ENCODE assay signal across 19 mouse cellular contexts in the genomic region with DNA sequence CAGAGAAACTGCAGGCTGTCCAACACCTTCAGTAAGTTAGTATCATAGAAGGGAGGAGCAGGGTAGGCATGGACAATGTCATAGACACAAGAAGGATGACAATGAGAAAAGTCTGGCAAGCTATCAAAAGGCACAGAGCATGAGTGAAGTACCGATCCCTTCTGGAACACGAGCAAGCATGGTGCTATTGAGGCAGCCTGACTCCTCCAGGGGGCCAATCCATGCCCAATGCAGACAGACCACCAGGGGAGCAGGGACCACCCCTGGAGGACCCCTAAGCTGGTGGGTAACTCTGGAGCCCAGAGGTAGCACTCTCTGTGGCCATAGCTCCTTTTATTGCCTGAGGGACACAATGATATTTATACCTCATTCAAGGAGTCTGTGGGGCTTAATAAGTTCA. TPM values are rescaled to one million over a fixed set of nuclear protein-coding genes. Genes with fewer than 3 reads are reported as not detected.
DNase-seq lines count a peak whose midpoint lies in the region; ATAC-seq and TF ChIP-seq lines count a peak whose summit lies in the region.
"Had no signal": no experiment of that assay in that cellular context is flagged by ENCODE, and none has a peak within 500 bp of the region (broad histone marks: within the 10 kb centered on the region; RNA-seq: fewer than 3 reads in every experiment).

No protein-coding gene starts in this region.

- no peak overlapping the region for H3K4me2 ChIP-seq in kidney, embryonic 16.5 days (replicated peaks; ENCODE audit: low read depth, low read length)
- no peak overlapping the region for H3K4me2 ChIP-seq in lung, postnatal 0 days (replicated peaks; ENCODE audit: low read depth, low read length)
- H3K4me2 ChIP-seq in liver, embryonic 14.5 days (ENCODE audit: low read depth), result no peak overlapping the region
- H3K4me2 ChIP-seq: forebrain, embryonic 13.5 days; hindbrain, embryonic 15.5 days; midbrain, embryonic 13.5 days; neural tube, embryonic 13.5 days had no signal

- WGBS in kidney, embryonic 16.5 days, result 72% methylated on average over 2 of the region's 2 CpGs
- 54% methylated on average over 2 of the region's 2 CpGs for WGBS in lung, postnatal 0 days
- WGBS in liver, embryonic 14.5 days (ENCODE audit: insufficient replicate concordance), result 18% methylated on average over 2 of the region's 2 CpGs

- TF ChIP-seq CTCF in lung, postnatal 0 days (IDR thresholded peaks at IDR 0.05), result 0 out of 2 replicates have a peak, but pooled peaks have one; percentile 9
- no peak for TF ChIP-seq CTCF in liver, embryonic 14.5 days (IDR thresholded peaks at IDR 0.05; ENCODE audit: low read depth)

- H3K4me1 ChIP-seq in kidney, embryonic 16.5 days (ENCODE audit: insufficient read depth, low read length), result peaks cover 24% of the 10 kb centered on the region; the same call in 1 of the 2 replicates
- peaks cover 8% of the 10 kb centered on the region; the same call in 1 of the 2 replicates for H3K4me1 ChIP-seq in lung, postnatal 0 days (ENCODE audit: insufficient read depth, low read depth, low read length)
- peaks cover 59 to 61% of the 10 kb centered on the region in 2 experiments for H3K4me1 ChIP-seq in liver, embryonic 14.5 days (replicated peaks; ENCODE audit: control insufficient read depth in 2 of 2, insufficient read depth in 2 of 2, low read length in 1 of 2)

- DNase-seq in kidney, postnatal 10 days, result no peak
- no peak for DNase-seq in lung, postnatal 0 days (ENCODE audit: low spot score)
- no peak for DNase-seq in lung, postnatal 14 days
- DNase-seq in liver, embryonic 14.5 days (ENCODE audit: low read depth in 3 of 3, low spot score in 3 of 3), result no peak
- no peak for DNase-seq in Muller cell, postnatal 12 days (ENCODE audit: inconsistent ontology term)
- no peak for DNase-seq in spleen, adult 18-20 months
- DNase-seq: adrenal gland, adult 8-10 months; cerebellum, adult 9-10 months; gastrocnemius, postnatal 10 days; heart, adult 2 months; heart, postnatal 4 days; kidney, adult 18-20 months; right cerebral cortex, adult 18-20 months had no signal

- peak overlapping the region; percentile 71 for H3K27ac ChIP-seq in kidney, embryonic 16.5 days (ENCODE audit: low read length)
- H3K27ac ChIP-seq in lung, postnatal 0 days (ENCODE audit: low read length), result no peak overlapping the region
- H3K27ac ChIP-seq in liver, embryonic 14.5 days, result peak overlapping the region; percentile 56
- H3K27ac ChIP-seq: forebrain, embryonic 13.5 days; heart, adult 2 months; hindbrain, embryonic 15.5 days; midbrain, embryonic 13.5 days; neural tube, embryonic 13.5 days had no signal

- TF ChIP-seq EP300 in lung, postnatal 0 days (IDR thresholded peaks at IDR 0.05), result no peak
- no peak for TF ChIP-seq EP300 in liver, embryonic 14.5 days (IDR thresholded peaks at IDR 0.05; ENCODE audit: low read depth)

- peak; percentile 58; the same call in 1 of the 2 replicates for ATAC-seq in kidney, embryonic 16.5 days (ENCODE audit: low FRiP score, low TSS enrichment)
- no peak for ATAC-seq in lung, postnatal 0 days
- no peak for ATAC-seq in liver, embryonic 14.5 days (ENCODE audit: insufficient read depth)
- ATAC-seq: forebrain, embryonic 13.5 days; midbrain, embryonic 13.5 days had no signal

- H3K27me3 ChIP-seq in kidney, embryonic 16.5 days (ENCODE audit: insufficient read depth, low read length), result no peaks in the 10 kb centered on the region
- H3K27me3 ChIP-seq in lung, postnatal 0 days (replicated peaks; ENCODE audit: insufficient read depth, low read length), result no peaks in the 10 kb centered on the region
- no peaks in the 10 kb centered on the region for H3K27me3 ChIP-seq in liver, embryonic 14.5 days (ENCODE audit: control insufficient read depth, insufficient read depth, low read length)
- H3K27me3 ChIP-seq: forebrain, embryonic 13.5 days; hindbrain, embryonic 15.5 days; midbrain, embryonic 13.5 days; neural tube, embryonic 13.5 days had no signal

- H3K9me3 ChIP-seq in kidney, embryonic 16.5 days (ENCODE audit: low read length), result no peaks in the 10 kb centered on the region
- no peaks in the 10 kb centered on the region for H3K9me3 ChIP-seq in lung, postnatal 0 days (ENCODE audit: low read length)
- H3K9me3 ChIP-seq in liver, embryonic 14.5 days (ENCODE audit: control insufficient read depth, low read length), result no peaks in the 10 kb centered on the region
- H3K9me3 ChIP-seq: forebrain, embryonic 13.5 days; hindbrain, embryonic 15.5 days; midbrain, embryonic 13.5 days; neural tube, embryonic 13.5 days had no signal

- no peak overlapping the region for H3K4me3 ChIP-seq in kidney, embryonic 16.5 days (ENCODE audit: low read length)
- H3K4me3 ChIP-seq in lung, postnatal 0 days (ENCODE audit: low read depth, low read length), result no peak overlapping the region
- H3K4me3 ChIP-seq in liver, embryonic 14.5 days (ENCODE audit: insufficient read depth in 1 of 2, low read depth in 2 of 2, low read length in 2 of 2), result no peak overlapping the region
- H3K4me3 ChIP-seq: erythroblast, embryonic 14.5 days; forebrain, embryonic 13.5 days; heart, adult 2 months; hindbrain, embryonic 15.5 days; midbrain, embryonic 13.5 days; neural tube, embryonic 13.5 days had no signal

- H3K36me3 ChIP-seq in kidney, embryonic 16.5 days (ENCODE audit: insufficient read depth, low read length), result no peaks in the 10 kb centered on the region
- no peaks in the 10 kb centered on the region for H3K36me3 ChIP-seq in lung, postnatal 0 days (ENCODE audit: insufficient read depth, low read length)
- no peaks in the 10 kb centered on the region for H3K36me3 ChIP-seq in liver, embryonic 14.5 days (replicated peaks; ENCODE audit: control insufficient read depth, insufficient read depth, low read depth)
- H3K36me3 ChIP-seq: hindbrain, embryonic 15.5 days; midbrain, embryonic 13.5 days; neural tube, embryonic 13.5 days had no signal

- no peak overlapping the region for H3K9ac ChIP-seq in kidney, embryonic 16.5 days (replicated peaks; ENCODE audit: low read length)
- H3K9ac ChIP-seq in lung, postnatal 0 days (replicated peaks; ENCODE audit: low read depth), result no peak overlapping the region
- no peak overlapping the region; the same call in 1 of the 2 replicates for H3K9ac ChIP-seq in liver, embryonic 14.5 days (replicated peaks)
- H3K9ac ChIP-seq: forebrain, embryonic 13.5 days; hindbrain, embryonic 15.5 days; midbrain, embryonic 13.5 days; neural tube, embryonic 13.5 days had no signal

RNA-seq across cellular contexts. Expression of a gene that starts 20.1 kb away (rescaled TPM):
- polyA plus RNA-seq in kidney, embryonic 16.5 days (2015; fragmentation: Nextera tagmentation; extraction: Ambion mirVana), result 5.6 and 19.7 TPM in 2 replicates
- 5.8 and 7.2 TPM in 2 replicates for polyA plus RNA-seq in lung, postnatal 0 days (2015; fragmentation: Nextera tagmentation; extraction: Ambion mirVana)
- polyA plus RNA-seq in liver, embryonic 14.5 days (2012; rRNA removed), result 3.7 and 29.6 TPM in 2 replicates
- 0.99 and 2.3 TPM in 2 replicates for polyA plus RNA-seq in liver, embryonic 14.5 days (2014; fragmentation: Nextera tagmentation; extraction: Ambion mirVana)
